Mouse (Mus musculus): ENCODE results near the gene Gm20388.

Gm20388 gene

GRCm38 (mm10) chr8:120489771-120490281 is 579.2 kb downstream of the Gm20388 start:
- no peak for DNase-seq (ENCODE audit: inconsistent ontology term)

- no peak for DNase-seq (ENCODE audit: inconsistent ontology term)
Observed at GRCm38 (mm10) chr8:120490354-120491141, 579.9 kb downstream of the Gm20388 start.

GRCm38 (mm10) chr8:120491166-120491793 is 580.6 kb downstream of the Gm20388 start:
- no peak for DNase-seq (ENCODE audit: inconsistent ontology term)

GRCm38 (mm10) chr8:120492193-120492880 is 581.7 kb downstream of the Gm20388 start:
- no peak for DNase-seq (ENCODE audit: inconsistent ontology term)

- no peak for DNase-seq (ENCODE audit: inconsistent ontology term)
Observed at GRCm38 (mm10) chr8:120492881-120493220, 582.2 kb downstream of the Gm20388 start.

- no peak for DNase-seq (ENCODE audit: inconsistent ontology term)
Observed at GRCm38 (mm10) chr8:120493508-120494464, 583.1 kb downstream of the Gm20388 start.

- DNase-seq (ENCODE audit: inconsistent ontology term), result peak; percentile 82
Observed at GRCm38 (mm10) chr8:120494903-120495302, 584.3 kb downstream of the Gm20388 start.

GRCm38 (mm10) chr8:120495461-120495860 is 584.8 kb downstream of the Gm20388 start:
- no peak for DNase-seq (ENCODE audit: inconsistent ontology term)

GRCm38 (mm10) chr8:120496478-120496877 is 585.8 kb downstream of the Gm20388 start:
- no peak for DNase-seq (ENCODE audit: inconsistent ontology term)

GRCm38 (mm10) chr8:120497503-120497946 is 586.9 kb downstream of the Gm20388 start:
- no peak for DNase-seq (ENCODE audit: inconsistent ontology term)

- DNase-seq (ENCODE audit: inconsistent ontology term), result peak; percentile 52
Observed at GRCm38 (mm10) chr8:120498349-120498831, 587.7 kb downstream of the Gm20388 start.

- peak; percentile 98 for DNase-seq (ENCODE audit: inconsistent ontology term)
Observed at GRCm38 (mm10) chr8:120498926-120499605, 588.4 kb downstream of the Gm20388 start.

GRCm38 (mm10) chr8:120500701-120501261 is 590.1 kb downstream of the Gm20388 start:
- DNase-seq (ENCODE audit: inconsistent ontology term), result no peak

GRCm38 (mm10) chr8:120501426-120501825 is 590.8 kb downstream of the Gm20388 start:
- no peak for DNase-seq (ENCODE audit: inconsistent ontology term)

GRCm38 (mm10) chr8:120502428-120502827 is 591.8 kb downstream of the Gm20388 start:
- no peak for DNase-seq (ENCODE audit: inconsistent ontology term)

GRCm38 (mm10) chr8:120504251-120505081 is 593.8 kb downstream of the Gm20388 start:
- peak; percentile 84 for DNase-seq (ENCODE audit: inconsistent ontology term)

- DNase-seq (ENCODE audit: inconsistent ontology term), result peak; percentile 77
Observed at GRCm38 (mm10) chr8:120505082-120505511, 594.5 kb downstream of the Gm20388 start.

GRCm38 (mm10) chr8:120505619-120506310 is 595.1 kb downstream of the Gm20388 start:
- DNase-seq (ENCODE audit: inconsistent ontology term), result no peak

Measured in Muller cell, postnatal 12 days (primary cell).